Mouse (Mus musculus) bone marrow macrophage, adult 2 months (primary cell): ENCODE results near the gene Ms4a5.

Experiments
- CTCF ChIP-seq: IDR thresholded peaks from 2 replicates; pipeline ENCODE4 v1.5.1; 2012; ENCODE audit warnings: low read depth, mild to moderate bottlenecking, low read length, moderate library complexity
- POLR2A ChIP-seq: IDR thresholded peaks from 2 replicates; pipeline ENCODE4 v1.6.1; 2012; ENCODE audit warnings: mild to moderate bottlenecking, low read depth, low read length, borderline replicate concordance

GRCm38 (mm10) chr19:11232348-11232747 is 51.3 kb downstream of the Ms4a5 start, which contains the start of gene Ms4a12:
- TF ChIP-seq POLR2A (no peak), CTCF (no peak)
